Mouse (Mus musculus): ENCODE results near the gene 2510002D24Rik.
"Not testable (repeated sequence)": the region's sequence is repeated elsewhere in the genome, so short reads cannot be mapped to it uniquely, and the experiment has no call there.

DNA sequence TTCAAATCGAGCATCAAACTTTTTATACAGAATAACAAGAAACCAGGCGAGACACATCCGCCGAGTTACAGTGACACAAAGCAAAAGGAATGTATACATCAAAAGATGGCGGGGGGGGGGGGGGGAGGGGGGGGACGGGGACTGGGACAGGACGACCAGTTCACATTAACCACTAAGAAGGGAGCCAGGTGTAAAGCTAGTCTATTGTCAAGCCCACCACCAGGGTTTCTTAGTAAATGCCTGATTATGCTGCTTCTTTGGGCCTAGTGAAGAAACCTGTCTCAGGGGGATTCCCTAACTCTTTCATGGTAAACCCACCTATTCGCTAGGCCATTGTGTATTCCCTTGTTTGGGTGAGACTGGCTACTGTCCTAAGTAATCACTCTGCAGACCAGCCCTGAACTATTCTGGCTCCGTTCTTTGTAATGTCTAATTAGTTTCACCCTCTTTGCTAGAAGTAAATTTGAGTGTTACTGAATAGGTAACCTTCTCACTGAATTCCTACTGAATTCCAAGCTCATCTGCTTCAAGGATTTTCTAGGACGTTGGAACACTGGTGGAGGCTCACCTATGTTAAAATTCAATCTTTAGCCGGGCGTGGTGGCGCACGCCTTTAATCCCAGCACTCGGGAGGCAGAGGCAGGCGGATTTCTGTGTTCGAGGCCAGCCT is 13.3 kb downstream of the 2510002D24Rik start:
- TF ChIP-seq CTCF (IDR thresholded peaks at IDR 0.05; ENCODE audit: low read depth); EP300 (optimal IDR thresholded peaks at IDR 0.05): not testable (repeated sequence)

All from stomach, postnatal 0 days (tissue).